In genomic region chr17:67919959-67920358, GRCm38 (mm10) we compare ENCODE assay signal across 17 mouse cellular contexts.
"Had no signal": no experiment of that assay in that cellular context is flagged by ENCODE, and none has a peak within 500 bp of the region (broad histone marks: within the 10 kb centered on the region; RNA-seq: fewer than 3 reads in every experiment).

No protein-coding gene starts in this region.

- H3K4me2 ChIP-seq: liver, embryonic 11.5 days; liver, embryonic 13.5 days; liver, embryonic 15.5 days; lung, embryonic 14.5 days; midbrain, embryonic 12.5 days; neural tube, embryonic 12.5 days; stomach, embryonic 15.5 days had no signal

- H3K4me3 ChIP-seq: liver, embryonic 13.5 days; liver, embryonic 15.5 days; midbrain, embryonic 12.5 days; neural tube, embryonic 12.5 days; stomach, embryonic 15.5 days had no signal

- H3K9me3 ChIP-seq: liver, embryonic 13.5 days; liver, embryonic 15.5 days; midbrain, embryonic 12.5 days; neural tube, embryonic 12.5 days; stomach, embryonic 15.5 days had no signal

- H3K27me3 ChIP-seq: liver, embryonic 13.5 days; liver, embryonic 15.5 days; midbrain, embryonic 12.5 days; neural tube, embryonic 12.5 days; stomach, embryonic 15.5 days had no signal

- H3K27ac ChIP-seq: liver, embryonic 13.5 days; liver, embryonic 15.5 days; macrophage; midbrain, embryonic 12.5 days; neural tube, embryonic 12.5 days; stomach, embryonic 15.5 days; stomach, postnatal 0 days had no signal

- DNase-seq: liver, embryonic 13.5 days; liver, postnatal 0 days; lung, embryonic 14.5 days; lung, postnatal 10 days; midbrain, embryonic 14.5 days; right cerebral cortex, postnatal 14 days; thymus, adult 2 months; thymus, postnatal 25 days; thymus, postnatal 4 days had no signal

- H3K4me1 ChIP-seq: liver, embryonic 13.5 days; liver, embryonic 15.5 days; midbrain, embryonic 12.5 days; neural tube, embryonic 12.5 days; stomach, embryonic 15.5 days had no signal

- H3K9ac ChIP-seq: liver, embryonic 13.5 days; liver, embryonic 15.5 days; liver, postnatal 0 days; lung, embryonic 14.5 days; midbrain, embryonic 12.5 days; neural tube, embryonic 12.5 days; stomach, embryonic 15.5 days had no signal

- H3K36me3 ChIP-seq: liver, embryonic 13.5 days; liver, embryonic 15.5 days; midbrain, embryonic 12.5 days; neural tube, embryonic 12.5 days; stomach, embryonic 15.5 days had no signal

- ATAC-seq: liver, postnatal 0 days; midbrain, embryonic 16.5 days had no signal
